Mouse (Mus musculus) liver, adult 2 months (tissue): ENCODE data around the gene Zdhhc7. TPM values are rescaled to one million over a fixed set of nuclear protein-coding genes. Genes with fewer than 3 reads are reported as not detected.

Experiments
- DNase-seq: peaks from one replicate; pipeline ENCODE4 v3.0.0-alpha.2; 2011; ENCODE audit warnings: low read depth, low spot score; ENCODE audit errors: extremely low read depth
- H3K27ac ChIP-seq: fragments of 200-500 bp; replicated peaks from 2 replicates; pipeline ENCODE4 v1.5.1; 2012; ENCODE audit warnings: low read depth, mild to moderate bottlenecking, control low read depth, inconsistent platforms, low read length; ENCODE audit not compliant: insufficient read depth
- H3K27me3 ChIP-seq: fragments of 200-500 bp; 2 replicates; pipeline ENCODE4 v1.6.1; 2012; ENCODE audit warnings: mild to moderate bottlenecking, moderate library complexity, low read length, inconsistent platforms; ENCODE audit not compliant: control insufficient read depth, insufficient read depth
- H3K36me3 ChIP-seq: fragments of 200-500 bp; 2 replicates; pipeline ENCODE4 v1.6.1; 2012; ENCODE audit warnings: low read length, inconsistent platforms; ENCODE audit not compliant: control insufficient read depth, insufficient read depth
- H3K4me1 ChIP-seq: fragments of 200-500 bp; 2 replicates; pipeline ENCODE4 v1.6.1; 2011; ENCODE audit warnings: low read length; ENCODE audit not compliant: control insufficient read depth, insufficient read depth
- H3K4me3 ChIP-seq: fragments of 200-500 bp; 2 replicates; pipeline ENCODE4 v1.5.1; 2011; ENCODE audit warnings: low read depth, mild to moderate bottlenecking, control low read depth, low read length, moderate library complexity; ENCODE audit not compliant: insufficient read depth
- H3K79me2 ChIP-seq: fragments of 200-500 bp; 2 replicates; pipeline ENCODE4 v1.6.1; 2012; ENCODE audit warnings: inconsistent platforms, mild to moderate bottlenecking, low read length, moderate library complexity; ENCODE audit not compliant: control insufficient read depth, insufficient read depth
- H3K9ac ChIP-seq: fragments of 200-500 bp; 2 replicates; pipeline ENCODE4 v1.6.1; 2012; ENCODE audit warnings: low read depth, mild to moderate bottlenecking, control low read depth, inconsistent platforms, low read length
- CTCF ChIP-seq: fragments of 200-500 bp; IDR thresholded peaks from 2 replicates; pipeline ENCODE4 v1.5.1; 2011; ENCODE audit warnings: low read depth, low read length, control low read depth
- POLR2A ChIP-seq: fragments of 200-500 bp; IDR thresholded peaks from 2 replicates; pipeline ENCODE4 v1.6.1; 2011; ENCODE audit warnings: low read length, control low read depth; ENCODE audit not compliant: insufficient read depth; ENCODE audit errors: extremely low read depth
- WGBS: fragments of 180-500 bp; shearing (Covaris S2); methylation state at CpG from one replicate; pipeline ENCODE4 v1.1.7; 2018; 5-methylcytosine and 5-hydroxymethylcytosine counted together
- polyA plus RNA-seq: library from polyadenylated mRNA; depleted of rRNA; stranded (reverse); fragments of >200 nt; gene quantifications from 2 replicates; pipeline ENCODE4 v1.2.3, GENCODE M21; 2012
- total RNA-seq: library from RNA; depleted of rRNA; stranded (reverse); fragments of >200 nt; gene quantifications from 2 replicates; pipeline ENCODE4 v1.2.3, GENCODE M21; 2014

Zdhhc7 gene
- total and polyA plus RNA-seq, 2 experiments, result 9.6 to 25.4 TPM

- Histone ChIP-seq H3K4me1 (no peaks in the 10 kb centered on the region), H3K27me3 (no peaks in the 10 kb centered on the region), H3K4me3 (no peak overlapping the region), H3K9ac (no peak overlapping the region), H3K36me3 (no peaks in the 10 kb centered on the region), H3K79me2 (no peaks in the 10 kb centered on the region), H3K27ac (no peak overlapping the region)
- 80% methylated on average over 8 of the region's 8 CpGs for WGBS
- no peak for DNase-seq
- TF ChIP-seq POLR2A (no peak), CTCF (no peak)
These were observed 35.7 kb downstream of the Zdhhc7 start for GRCm38 (mm10) chr8:120065611-120066010.

- 78% methylated on average over 3 of the region's 3 CpGs for WGBS
- no peak for TF ChIP-seq CTCF
- Histone ChIP-seq H3K79me2 (no peaks in the 10 kb centered on the region), H3K27ac (no peak overlapping the region), H3K9ac (no peak overlapping the region), H3K4me3 (no peak overlapping the region), H3K27me3 (no peaks in the 10 kb centered on the region), H3K36me3 (no peaks in the 10 kb centered on the region), H3K4me1 (no peaks in the 10 kb centered on the region)
- DNase-seq, result no peak
These were observed 38.0 kb downstream of the Zdhhc7 start for GRCm38 (mm10) chr8:120063326-120063725.

GRCm38 (mm10) chr8:120062742-120063141, 38.5 kb downstream of the Zdhhc7 start:
- 88% methylated on average over 14 of the region's 14 CpGs for WGBS
- Histone ChIP-seq H3K9ac (no peak overlapping the region), H3K27me3 (no peaks in the 10 kb centered on the region), H3K36me3 (no peaks in the 10 kb centered on the region), H3K4me1 (no peaks in the 10 kb centered on the region), H3K27ac (no peak overlapping the region), H3K79me2 (no peaks in the 10 kb centered on the region), H3K4me3 (no peak overlapping the region)
- TF ChIP-seq POLR2A, result no peak
- TF ChIP-seq CTCF, result no peak
- no peak for DNase-seq

DNA sequence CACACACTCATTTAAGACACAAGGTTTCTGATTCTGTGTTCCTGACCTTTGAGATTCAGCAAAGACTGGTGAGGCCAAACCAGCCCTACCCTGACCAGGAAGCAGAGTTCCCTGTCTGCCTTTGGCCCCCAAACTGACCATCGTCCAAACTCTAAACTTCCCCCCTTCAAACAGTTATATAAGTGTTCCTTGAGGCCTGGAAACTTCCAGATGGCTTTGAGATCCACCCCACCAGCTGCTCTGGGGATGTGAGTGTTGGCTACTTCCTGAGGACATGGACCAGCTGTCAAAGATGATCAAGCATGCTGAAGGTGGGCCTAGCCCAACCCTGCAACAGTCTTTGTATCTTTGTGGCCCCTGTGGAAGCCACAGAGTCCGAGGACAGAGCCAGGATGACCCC, 44.2 kb downstream of the Zdhhc7 start:
- Histone ChIP-seq H3K9ac (no peak overlapping the region), H3K4me3 (no peak overlapping the region), H3K36me3 (no peaks in the 10 kb centered on the region), H3K79me2 (no peaks in the 10 kb centered on the region), H3K27ac (no peak overlapping the region), H3K4me1 (no peaks in the 10 kb centered on the region), H3K27me3 (no peaks in the 10 kb centered on the region)
- DNase-seq, result no peak
- TF ChIP-seq CTCF (no peak), POLR2A (no peak)
- WGBS, result 78% methylated on average over 2 of the region's 2 CpGs

DNA sequence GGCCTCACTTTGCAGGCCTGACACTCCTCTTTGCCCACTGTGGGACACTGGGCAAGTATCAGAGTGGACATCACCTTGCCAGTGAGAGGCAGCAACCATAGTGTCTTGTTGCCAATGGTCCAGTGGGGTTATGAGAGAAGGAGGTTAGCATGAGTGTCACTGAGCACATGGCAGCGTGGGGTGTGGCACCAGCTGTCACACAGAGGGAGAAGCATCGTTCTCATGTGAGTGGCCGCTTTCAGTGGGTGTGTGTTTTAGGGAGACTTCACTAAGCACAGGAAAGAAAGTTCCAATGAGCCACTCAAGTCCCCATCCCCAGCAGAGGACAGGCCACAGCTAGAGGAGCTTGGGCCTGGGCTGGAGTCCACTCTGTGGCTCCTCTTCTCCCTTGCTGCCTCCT, 46.4 kb downstream of the Zdhhc7 start:
- Histone ChIP-seq H3K27ac (no peak overlapping the region), H3K9ac (no peak overlapping the region), H3K27me3 (no peaks in the 10 kb centered on the region), H3K36me3 (no peaks in the 10 kb centered on the region), H3K4me1 (no peaks in the 10 kb centered on the region; the same call in 1 of the 2 replicates), H3K4me3 (no peak overlapping the region), H3K79me2 (no peaks in the 10 kb centered on the region)
- no peak for DNase-seq
- TF ChIP-seq POLR2A (no peak), CTCF (no peak)
- WGBS, result 97% methylated on average over 3 of the region's 3 CpGs

GRCm38 (mm10) chr8:120052318-120052717, 49.0 kb downstream of the Zdhhc7 start:
- no peak overlapping the region for H3K9ac ChIP-seq
- no peak for DNase-seq
- H3K27ac ChIP-seq, result no peak overlapping the region
- no peaks in the 10 kb centered on the region for H3K36me3 ChIP-seq
- H3K79me2 ChIP-seq, result no peaks in the 10 kb centered on the region
- H3K4me3 ChIP-seq, result no peak overlapping the region
- WGBS, result 84% methylated on average over 8 of the region's 8 CpGs
- H3K27me3 ChIP-seq, result no peaks in the 10 kb centered on the region
- TF ChIP-seq CTCF, result no peak
- no peak for TF ChIP-seq POLR2A
- H3K4me1 ChIP-seq, result no peaks in the 10 kb centered on the region; the same call in 1 of the 2 replicates
